Mouse (Mus musculus): Measurements from ENCODE around the gene Ppme1.
A peak's percentile ranks its signal among the peaks of the same experiment; 100 is the strongest.

Gene Ppme1

GRCm38 (mm10) chr7:100328636-100329035 is 43.5 kb downstream of the Ppme1 start:
- no peak for DNase-seq (ENCODE audit: inconsistent age in 2 of 2, low spot score in 1 of 2)

DNA sequence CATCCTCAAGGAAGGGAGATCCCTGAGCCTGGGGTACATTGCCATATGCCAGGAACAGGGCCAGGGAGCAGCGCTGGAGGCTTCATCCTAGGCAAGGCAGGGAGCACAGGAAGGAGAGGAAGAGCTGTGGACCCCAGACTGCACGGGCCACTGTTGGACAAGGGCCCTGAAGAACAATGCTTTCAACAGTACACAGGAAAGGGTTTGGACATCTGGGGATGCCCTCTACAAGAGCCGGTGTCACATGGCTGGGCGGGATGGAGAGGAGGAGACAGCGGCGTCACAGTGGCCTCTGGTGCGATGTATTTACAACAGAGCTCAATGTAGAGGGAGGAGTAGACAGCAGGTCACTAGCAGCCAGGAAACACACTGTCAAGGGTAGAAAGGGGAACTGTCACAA is 44.6 kb downstream of the Ppme1 start:
- DNase-seq (ENCODE audit: inconsistent age in 2 of 2, low spot score in 1 of 2) = no peak

- DNase-seq (ENCODE audit: inconsistent age in 2 of 2, low spot score in 1 of 2) = peak in 1 of 2 experiments; percentile 73
Measured at GRCm38 (mm10) chr7:100325482-100325881, 46.6 kb downstream of the Ppme1 start.

GRCm38 (mm10) chr7:100323721-100324120 is 48.4 kb downstream of the Ppme1 start:
- no peak for DNase-seq (ENCODE audit: inconsistent age in 2 of 2, low spot score in 1 of 2)

GRCm38 (mm10) chr7:100317534-100317933 is 54.6 kb downstream of the Ppme1 start:
- no peak for DNase-seq (ENCODE audit: inconsistent age in 2 of 2, low spot score in 1 of 2)

DNA sequence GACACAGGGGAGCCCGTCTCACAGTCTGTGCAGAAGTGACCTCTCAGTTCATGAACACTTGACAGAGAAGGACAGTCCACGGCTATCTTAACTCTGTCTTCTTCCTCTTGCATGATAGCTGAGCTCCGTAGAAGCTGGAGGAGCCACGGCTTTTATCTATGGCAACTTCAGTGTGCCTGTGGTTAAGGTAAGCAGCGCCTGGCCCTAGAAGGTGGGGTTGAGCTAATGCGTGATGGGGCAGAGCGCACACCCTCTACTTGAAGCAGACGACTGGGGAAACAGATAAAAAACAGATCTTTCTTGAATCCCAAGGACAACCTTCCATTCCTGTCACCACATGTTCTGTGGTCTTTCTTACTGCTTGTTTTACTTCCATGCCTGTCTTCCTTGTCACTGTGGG is 55.2 kb downstream of the Ppme1 start:
- DNase-seq (ENCODE audit: inconsistent age in 2 of 2, low spot score in 1 of 2) = no peak

DNA sequence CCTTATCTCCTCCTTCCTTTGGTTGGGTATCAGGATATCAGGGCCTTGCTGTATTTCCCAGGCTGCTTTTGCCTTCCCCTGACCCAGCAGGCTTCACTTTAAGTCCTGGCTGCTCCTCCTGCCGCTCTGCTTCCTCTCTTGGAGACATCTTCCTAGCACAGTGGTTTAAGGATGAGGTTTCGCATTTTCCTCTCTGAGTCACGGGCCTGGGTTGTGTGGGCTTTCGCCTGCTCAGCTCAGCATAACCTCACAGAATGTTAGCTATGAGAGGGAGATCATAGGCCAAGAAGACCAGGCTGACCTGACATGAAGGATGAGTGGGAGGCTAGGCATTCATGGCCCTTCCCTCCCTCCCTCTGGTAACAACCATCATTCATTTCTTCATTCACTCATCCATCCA is 59.4 kb downstream of the Ppme1 start:
- no peak for DNase-seq (ENCODE audit: inconsistent age in 2 of 2, low spot score in 1 of 2)

DNA sequence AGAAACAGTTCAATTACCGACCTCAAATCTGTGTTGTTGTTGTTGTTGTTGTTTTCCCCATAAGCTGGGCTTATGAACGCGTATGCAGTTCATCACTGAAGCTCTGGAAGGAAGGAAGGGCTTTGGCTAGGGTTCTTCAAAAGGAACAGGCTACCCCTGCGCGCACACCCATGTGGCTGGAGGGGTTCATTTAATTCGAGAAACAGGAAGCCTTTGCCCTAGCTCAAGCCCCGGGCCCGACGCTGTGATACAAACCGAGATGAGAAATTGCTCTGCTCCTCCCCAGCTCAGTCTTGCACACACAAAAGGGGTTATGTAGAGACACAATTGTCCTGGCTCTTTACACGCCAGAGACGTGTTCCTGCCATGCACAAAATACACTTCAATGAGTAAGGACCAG is 61.8 kb downstream of the Ppme1 start:
- no peak for DNase-seq (ENCODE audit: inconsistent age in 2 of 2, low spot score in 1 of 2)

DNA sequence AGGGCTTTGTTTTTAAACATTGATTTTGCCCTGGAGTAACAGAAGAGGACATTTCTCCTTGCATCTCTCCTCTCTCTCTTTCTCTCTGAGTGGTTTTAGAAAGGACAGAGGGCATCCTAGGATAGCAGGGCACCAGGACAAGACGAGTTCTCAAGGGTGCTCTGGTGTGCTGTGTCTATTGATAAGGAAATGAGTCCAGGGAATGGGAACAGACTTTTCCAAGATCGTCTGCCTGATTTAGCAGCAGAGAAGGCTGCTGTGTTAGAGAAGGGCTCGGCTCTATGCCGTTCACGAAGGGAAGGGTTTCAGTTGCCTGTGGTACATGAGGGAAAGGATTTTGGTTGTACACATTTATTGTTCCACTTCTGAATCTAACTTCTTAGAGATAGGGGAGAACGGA is 62.4 kb downstream of the Ppme1 start:
- DNase-seq (ENCODE audit: inconsistent age in 2 of 2, low spot score in 1 of 2) = no peak

DNA sequence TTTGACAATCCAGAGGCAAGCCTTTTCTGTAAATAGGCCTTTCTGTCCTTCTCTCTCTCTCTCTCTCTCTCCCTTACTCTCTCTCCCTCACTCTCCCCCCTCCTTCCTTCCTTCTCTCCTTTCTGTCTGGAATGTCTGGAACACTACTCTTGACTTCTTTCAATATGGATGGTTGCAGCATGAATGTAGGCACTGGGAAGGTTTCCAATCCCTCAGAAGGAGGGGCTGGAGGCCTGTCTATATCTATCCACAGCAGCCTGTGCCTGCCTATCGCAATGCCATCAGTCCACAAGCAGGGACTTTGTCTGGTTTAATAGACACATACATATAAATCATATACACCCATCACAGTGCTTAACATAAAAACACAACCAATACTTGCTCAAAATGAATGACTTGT is 62.9 kb downstream of the Ppme1 start:
- no peak for DNase-seq (ENCODE audit: inconsistent age in 2 of 2, low spot score in 1 of 2)

DNA sequence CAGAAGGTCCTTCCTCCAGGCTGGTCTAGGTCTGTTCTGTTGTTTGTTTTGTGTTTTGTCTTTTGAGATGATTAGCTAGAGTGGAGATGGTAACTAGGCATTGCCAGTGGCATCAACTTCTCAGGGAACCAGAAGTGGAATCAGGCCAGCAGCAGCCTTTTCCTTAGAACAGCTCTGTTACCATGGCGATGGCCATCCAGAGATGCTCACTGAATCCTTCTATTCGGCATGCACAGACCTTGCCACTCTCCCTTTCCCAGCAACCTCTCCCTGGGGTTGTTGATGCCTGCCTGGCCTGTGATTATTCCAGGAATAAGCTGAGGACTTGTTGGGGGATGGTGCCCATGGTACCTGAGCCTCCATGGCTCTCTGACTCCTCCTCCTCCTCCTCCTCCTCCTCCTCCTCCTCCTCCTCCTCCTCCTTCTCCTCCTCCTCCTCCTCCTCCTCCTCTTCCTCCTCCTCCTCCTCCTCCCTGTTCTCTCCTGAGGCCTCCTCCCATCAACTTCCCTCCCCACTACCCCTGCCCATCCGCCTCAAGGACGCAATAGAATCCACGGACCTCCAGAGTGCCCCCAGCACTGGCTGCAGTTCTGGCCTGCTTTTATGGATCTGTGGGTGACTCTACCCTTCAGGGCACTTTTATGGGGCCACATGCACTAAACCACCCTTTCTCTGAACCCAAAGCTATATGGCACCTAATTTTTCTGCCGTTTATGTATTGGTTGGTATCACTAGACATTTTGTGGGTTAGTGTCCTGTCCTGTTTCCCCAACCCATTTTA is 64.0 kb downstream of the Ppme1 start:
- DNase-seq (ENCODE audit: inconsistent age in 2 of 2, low spot score in 1 of 2) = no peak

DNA sequence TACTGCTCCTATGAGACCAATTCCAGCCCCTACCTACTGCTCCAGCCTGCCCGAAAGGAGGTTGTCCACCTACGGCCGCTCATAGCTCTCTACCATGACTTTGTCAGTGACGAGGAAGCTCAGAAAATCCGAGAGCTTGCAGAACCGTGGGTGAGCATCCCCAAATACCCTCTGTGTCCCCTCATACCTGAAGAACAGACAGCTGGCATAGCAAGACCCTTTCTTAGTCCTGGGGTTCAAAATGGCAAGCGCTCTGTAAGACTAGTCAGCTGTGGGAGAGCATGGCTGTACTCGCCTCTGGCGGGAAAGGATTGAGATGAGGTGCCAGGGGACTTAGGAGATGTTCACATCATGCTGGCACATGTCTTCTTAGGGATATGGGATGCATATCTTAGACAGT is 66.2 kb downstream of the Ppme1 start:
- no peak for DNase-seq (ENCODE audit: inconsistent age in 2 of 2, low spot score in 1 of 2)

GRCm38 (mm10) chr7:100302316-100302715 is 69.8 kb downstream of the Ppme1 start:
- peak; percentile 54 to 62 for DNase-seq (ENCODE audit: inconsistent age in 2 of 2, low spot score in 1 of 2)

- DNase-seq (ENCODE audit: inconsistent age in 2 of 2, low spot score in 1 of 2) = no peak
Measured at GRCm38 (mm10) chr7:100301390-100301789, 70.7 kb downstream of the Ppme1 start.

DNA sequence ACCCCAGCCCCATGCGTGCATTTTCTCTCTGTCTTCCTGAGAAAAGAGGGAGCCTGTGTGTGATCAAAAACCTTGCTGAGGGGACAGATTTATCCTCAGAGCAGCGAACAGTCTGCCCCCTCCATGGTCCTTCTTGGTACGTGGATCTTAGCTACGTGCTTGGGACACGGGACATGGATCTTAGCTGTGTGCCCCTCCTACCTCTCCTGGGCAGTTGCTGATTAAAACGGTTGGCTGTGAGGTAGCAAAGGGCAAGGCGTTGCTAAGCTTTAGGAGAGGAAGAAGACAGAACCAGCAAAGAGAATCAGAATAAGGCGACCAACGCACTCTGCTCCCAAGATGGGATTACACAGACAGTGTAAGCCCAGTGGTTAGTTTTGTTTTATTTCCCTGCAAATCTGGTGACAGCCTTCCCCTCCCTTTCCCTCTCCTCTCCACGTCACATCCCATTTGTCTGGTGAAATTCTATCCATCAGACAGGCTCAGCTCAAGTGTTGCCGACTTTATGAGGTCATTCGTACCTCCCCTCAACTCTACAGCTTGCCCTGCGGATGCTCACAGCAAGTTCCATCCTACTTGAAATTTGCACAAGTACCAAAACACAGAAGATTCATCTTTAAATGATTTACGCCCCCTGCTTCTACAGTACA is 73.1 kb downstream of the Ppme1 start:
- DNase-seq (ENCODE audit: inconsistent age in 2 of 2, low spot score in 1 of 2) = no peak

DNA sequence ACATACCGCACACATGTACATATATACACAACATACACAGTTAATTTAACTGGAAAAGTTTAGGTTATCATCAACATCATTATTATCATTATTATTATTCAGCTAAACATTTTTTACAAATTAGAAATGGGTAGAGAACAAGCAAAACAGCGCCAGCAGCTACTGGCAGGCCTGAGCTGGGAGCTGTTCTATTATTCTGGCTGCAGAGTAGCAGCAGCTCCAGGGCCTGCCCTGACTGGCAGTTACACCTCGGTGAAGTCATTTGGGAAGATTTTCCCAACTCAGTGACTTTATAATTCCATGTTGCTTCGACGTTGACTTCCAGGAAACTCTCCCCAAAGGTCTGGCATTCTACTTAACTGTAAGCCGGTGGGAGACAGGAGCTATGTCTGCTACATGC is 75.4 kb downstream of the Ppme1 start:
- no peak for DNase-seq (ENCODE audit: inconsistent age in 2 of 2, low spot score in 1 of 2)

DNA sequence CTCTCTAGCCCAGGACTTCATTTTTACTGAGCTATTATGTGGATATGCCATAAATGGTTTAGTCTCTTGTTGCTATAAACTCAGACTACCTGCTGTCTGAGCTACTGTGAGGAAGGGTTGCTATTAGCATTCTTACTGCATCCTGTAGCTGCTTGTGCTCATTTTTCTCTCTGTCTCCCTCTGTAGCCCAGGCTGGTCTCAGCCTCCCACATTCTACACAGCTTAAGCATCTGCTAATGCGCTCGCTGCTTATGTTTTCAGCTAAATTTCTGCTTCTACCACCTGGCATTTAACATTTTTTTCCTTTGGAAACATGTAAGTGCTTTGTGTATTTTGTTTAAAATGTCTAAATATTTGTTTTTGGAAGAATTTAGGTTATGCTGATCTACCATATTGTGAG is 76.4 kb downstream of the Ppme1 start:
- DNase-seq (ENCODE audit: inconsistent age in 2 of 2, low spot score in 1 of 2) = no peak

DNA sequence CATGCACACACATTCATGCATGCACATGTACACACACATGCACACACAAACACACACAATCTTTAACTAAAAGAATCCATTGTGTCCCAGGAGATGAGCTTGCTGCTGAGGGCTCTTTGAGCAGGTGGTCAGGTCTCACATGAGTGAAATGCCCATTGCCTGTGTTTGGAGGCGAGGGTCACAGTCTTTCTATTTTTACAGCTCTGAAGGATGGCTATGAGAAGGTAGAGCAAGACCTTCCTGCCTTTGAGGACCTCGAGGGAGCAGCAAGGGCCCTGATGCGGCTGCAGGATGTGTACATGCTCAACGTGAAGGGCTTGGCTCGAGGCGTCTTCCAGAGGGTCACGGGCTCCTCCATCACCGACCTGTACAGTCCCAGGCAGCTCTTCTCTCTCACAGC is 78.6 kb downstream of the Ppme1 start:
- no peak for DNase-seq (ENCODE audit: inconsistent age in 2 of 2, low spot score in 1 of 2)

GRCm38 (mm10) chr7:100288622-100289021 is 83.5 kb downstream of the Ppme1 start:
- no peak for DNase-seq (ENCODE audit: inconsistent age in 2 of 2, low spot score in 1 of 2)

DNA sequence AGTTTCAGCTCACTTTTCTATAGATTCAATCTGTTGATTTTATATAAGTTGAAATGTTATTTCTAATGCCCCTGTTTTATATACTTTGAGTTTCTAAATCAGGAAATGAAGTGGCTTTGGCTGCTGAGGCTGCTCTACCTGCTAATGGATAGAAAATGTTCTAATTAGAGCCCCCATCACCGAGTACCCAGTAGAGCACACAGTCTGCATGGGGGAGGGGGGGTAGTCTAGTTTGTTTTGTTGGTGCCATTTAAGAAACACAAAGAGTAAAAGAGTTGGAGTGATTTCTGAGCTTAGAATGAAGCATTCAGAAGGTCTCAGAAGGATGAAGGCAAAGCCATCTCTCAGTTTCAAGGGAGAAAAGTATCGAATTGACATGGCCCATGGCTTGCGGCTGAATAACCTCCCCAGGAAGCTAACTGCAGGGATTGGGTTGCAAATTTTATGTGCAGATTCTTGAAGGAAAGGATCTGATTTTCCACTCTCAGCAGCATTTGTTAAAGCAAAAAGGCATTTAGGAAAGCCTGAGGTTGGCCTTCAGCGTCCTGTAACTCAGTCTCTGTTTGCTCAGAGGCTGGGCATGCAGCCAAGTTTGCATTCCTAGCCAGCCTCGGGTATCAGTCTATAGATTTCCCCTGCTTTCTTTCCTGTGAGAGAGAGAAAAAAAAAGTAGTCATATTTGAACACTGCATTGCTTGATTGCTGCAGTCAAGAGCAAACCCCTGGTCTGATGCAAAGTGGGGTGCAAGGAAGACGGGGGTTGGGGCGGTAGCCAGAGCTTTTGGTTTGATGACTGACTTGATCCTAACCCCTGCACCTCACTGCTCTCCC is 84.1 kb downstream of the Ppme1 start:
- peak; percentile 46 to 84 for DNase-seq (ENCODE audit: inconsistent age in 2 of 2, low spot score in 1 of 2)

DNA sequence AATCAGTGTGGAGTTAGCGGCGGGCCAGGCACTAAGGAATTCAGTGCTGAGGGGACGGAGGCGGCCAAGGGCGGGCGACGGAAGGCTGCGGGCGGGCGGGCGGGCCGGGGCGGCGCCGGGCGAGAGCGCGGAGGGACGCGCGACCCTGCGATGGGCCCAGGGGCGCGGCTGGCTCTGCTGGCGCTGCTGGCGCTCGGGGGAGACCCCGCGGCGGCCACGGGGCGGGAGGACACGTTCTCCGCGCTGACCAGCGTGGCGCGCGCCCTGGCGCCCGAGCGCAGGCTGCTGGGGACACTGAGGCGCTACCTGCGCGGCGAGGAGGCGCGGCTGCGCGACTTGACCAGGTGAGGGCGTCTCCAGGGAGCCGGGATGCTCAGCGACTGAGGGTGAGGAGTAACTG is 86.7 kb downstream of the Ppme1 start, which contains the start of gene P4ha3:
Gene P4ha3, plus strand, starts transcription at position 138 of the 400 bp plus-strand sequence.
- no peak for DNase-seq (ENCODE audit: inconsistent age in 2 of 2, low spot score in 1 of 2)

- no peak for DNase-seq (ENCODE audit: inconsistent age in 2 of 2, low spot score in 1 of 2)
Measured at GRCm38 (mm10) chr7:100283298-100283697, 88.8 kb downstream of the Ppme1 start.

Data from adrenal gland, adult (tissue).